Mouse (Mus musculus) neural tube, embryonic 12.5 days (tissue): ENCODE data around the gene Tapt1. TPM values are rescaled to one million over a fixed set of nuclear protein-coding genes. Genes with fewer than 3 reads are reported as not detected.
A peak's percentile ranks its signal among the peaks of the same experiment; 100 is the strongest.

Source experiments
- ATAC-seq: fragments of 200-750 bp; cut with Nextera tagmentation; 2 replicates; pipeline ENCODE4 v1.8.0; 2017; ENCODE audit warnings: low read depth, mild to moderate bottlenecking, moderate TSS enrichment, moderate library complexity; ENCODE audit not compliant: low FRiP score
- H3K27ac ChIP-seq: fragments of 300-500 bp; sonication (generic); 2 replicates; pipeline ENCODE4 v1.5.1; 2016
- H3K27me3 ChIP-seq: fragments of 300-500 bp; sonication (generic); replicated peaks from 2 replicates; pipeline ENCODE4 v1.6.1; 2016; ENCODE audit warnings: mild to moderate bottlenecking
- H3K36me3 ChIP-seq: fragments of 300-500 bp; sonication (generic); 2 replicates; pipeline ENCODE4 v1.6.1; 2016; ENCODE audit warnings: mild to moderate bottlenecking
- H3K4me1 ChIP-seq: fragments of 300-500 bp; sonication (generic); 2 replicates; pipeline ENCODE4 v1.6.1; 2016
- H3K4me2 ChIP-seq: fragments of 300-500 bp; sonication (generic); replicated peaks from 2 replicates; pipeline ENCODE4 v1.6.1; 2016; ENCODE audit warnings: mild to moderate bottlenecking
- H3K4me3 ChIP-seq: fragments of 300-500 bp; sonication (generic); 2 replicates; pipeline ENCODE4 v1.5.1; 2016
- H3K9ac ChIP-seq: fragments of 300-500 bp; sonication (generic); 2 replicates; pipeline ENCODE4 v1.6.1; 2016; ENCODE audit warnings: mild to moderate bottlenecking
- H3K9me3 ChIP-seq: fragments of 300-500 bp; sonication (generic); 2 replicates; pipeline ENCODE4 v1.6.1; 2016; ENCODE audit warnings: mild to moderate bottlenecking
- WGBS: fragments of 180-500 bp; shearing (Covaris S2); methylation state at CpG from one replicate; pipeline ENCODE4 v1.1.7; 2016; 5-methylcytosine and 5-hydroxymethylcytosine counted together
- polyA plus RNA-seq: library from polyadenylated mRNA; unstranded; fragments of >200 nt; fragmentation: Nextera tagmentation; extraction: Ambion mirVana; gene quantifications from 2 replicates; pipeline ENCODE4 v1.2.1, GENCODE M21; 2016

Gene Tapt1
- polyA plus RNA-seq, 1 experiment from 2014 or later = 35.9 TPM

DNA sequence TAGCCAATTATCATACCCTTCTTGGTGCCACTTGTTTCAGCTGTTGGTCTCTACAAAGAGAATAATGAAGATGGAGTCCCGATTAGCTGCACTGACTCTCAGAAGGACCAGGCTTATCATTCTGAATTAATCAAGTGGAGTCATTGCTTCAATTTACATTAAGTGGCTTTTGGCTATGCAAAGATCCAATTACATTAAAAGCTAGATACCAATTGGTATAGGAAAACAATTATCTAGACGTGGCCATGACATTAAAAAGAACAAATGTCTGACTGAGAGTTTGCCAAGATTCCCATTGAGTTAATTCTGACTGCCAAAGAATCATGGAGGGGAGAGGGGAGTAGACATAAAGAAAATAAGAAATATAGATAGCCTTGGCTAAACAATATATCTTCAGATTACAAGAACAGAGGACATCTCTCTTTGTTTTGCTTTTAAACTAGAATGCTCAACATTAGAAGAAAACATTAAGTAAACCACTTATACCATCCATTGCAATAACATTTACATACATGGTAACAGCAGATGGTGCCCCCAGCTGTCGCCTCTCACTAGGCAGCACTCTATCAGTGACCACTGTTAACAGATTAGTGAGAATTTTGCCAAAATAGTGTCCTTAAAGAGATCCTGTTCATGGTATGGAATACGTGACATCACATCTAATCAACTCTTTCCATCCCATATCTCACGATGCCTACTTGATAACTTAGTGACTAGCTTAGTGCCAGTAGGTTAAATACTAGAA lies 24.0 kb upstream of the Tapt1 start:
- no peak for ATAC-seq
- Histone ChIP-seq H3K4me2 (no peak overlapping the region), H3K27ac (no peak overlapping the region), H3K36me3 (no peaks in the 10 kb centered on the region), H3K9me3 (no peaks in the 10 kb centered on the region), H3K4me3 (no peak overlapping the region), H3K27me3 (no peaks in the 10 kb centered on the region), H3K4me1 (no peaks in the 10 kb centered on the region), H3K9ac (no peak overlapping the region)
- 81% methylated on average over 5 of the region's 5 CpGs for WGBS

DNA sequence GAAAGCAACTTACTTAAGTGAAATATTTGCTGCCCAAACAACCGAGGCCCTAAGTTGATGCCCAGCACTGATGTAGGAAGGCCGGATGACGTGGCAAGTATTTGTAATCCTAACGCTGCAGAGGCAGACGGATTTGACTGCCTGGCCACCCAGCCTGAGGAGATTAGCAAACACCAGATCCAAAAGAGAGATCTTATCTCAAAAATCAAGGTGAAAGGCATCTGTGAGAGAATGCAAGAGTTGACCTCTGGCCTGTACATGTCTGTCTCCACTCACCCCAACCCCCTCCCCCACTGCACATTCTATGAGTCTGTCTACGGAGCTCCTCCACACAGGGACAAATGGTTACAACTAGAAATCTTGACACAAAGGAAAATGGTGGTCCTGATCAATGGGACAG lies 22.9 kb upstream of the Tapt1 start:
- Histone ChIP-seq H3K4me3 (no peak overlapping the region), H3K36me3 (no peaks in the 10 kb centered on the region)

DNA sequence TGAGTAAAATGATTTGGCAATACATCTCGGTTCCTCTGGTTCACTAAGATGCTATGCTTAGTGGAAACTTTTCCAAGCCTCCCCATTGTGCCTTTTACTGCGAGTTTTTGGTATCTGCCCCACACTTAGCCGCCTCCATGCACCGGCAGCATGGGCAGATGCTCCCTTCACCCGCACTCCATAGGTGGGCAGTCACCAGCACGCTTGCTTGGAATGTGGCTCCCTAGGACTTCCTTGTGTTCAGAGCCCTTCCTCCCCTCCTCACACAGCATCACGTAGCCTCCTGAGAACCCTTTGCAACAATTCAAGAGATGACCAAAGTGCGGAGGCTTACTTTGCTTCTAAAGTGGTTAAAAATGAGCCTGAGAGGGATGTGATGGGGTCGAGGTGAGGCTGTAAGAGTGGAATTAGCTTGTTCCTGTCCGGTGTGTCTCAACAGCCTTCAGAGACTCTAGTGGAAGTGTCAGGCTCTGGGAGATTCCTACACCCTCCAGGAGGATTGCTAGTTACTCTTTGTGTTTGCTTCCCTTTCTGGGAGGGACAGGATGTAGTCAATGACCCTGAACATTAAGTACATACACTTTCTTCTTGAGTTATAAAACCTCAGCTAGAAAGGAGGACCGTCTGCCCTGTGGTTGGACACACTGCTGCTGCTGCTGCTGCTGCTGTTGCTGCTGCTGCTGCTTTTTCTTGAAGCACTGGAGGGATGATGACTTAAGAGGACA lies 20.2 kb upstream of the Tapt1 start:
- Histone ChIP-seq H3K9ac (no peak overlapping the region), H3K9me3 (no peaks in the 10 kb centered on the region), H3K4me1 (no peaks in the 10 kb centered on the region), H3K27ac (no peak overlapping the region), H3K4me2 (0 out of 2 replicates have a peak overlapping the region, but pooled peaks have one; percentile 2), H3K36me3 (no peaks in the 10 kb centered on the region), H3K27me3 (no peaks in the 10 kb centered on the region), H3K4me3 (no peak overlapping the region)
- ATAC-seq = no peak
- 18% methylated on average over 11 of the region's 11 CpGs for WGBS

More for the DNA sequence above, 22.9 kb upstream of the Tapt1 start:
- H3K27ac ChIP-seq = no peak overlapping the region
- no peak overlapping the region for H3K9ac ChIP-seq
- no peak for ATAC-seq
- no peaks in the 10 kb centered on the region for H3K27me3 ChIP-seq
- 89% methylated on average over 6 of the region's 6 CpGs for WGBS
- no peaks in the 10 kb centered on the region for H3K4me1 ChIP-seq
- H3K9me3 ChIP-seq = no peaks in the 10 kb centered on the region
- no peak overlapping the region for H3K4me2 ChIP-seq

DNA sequence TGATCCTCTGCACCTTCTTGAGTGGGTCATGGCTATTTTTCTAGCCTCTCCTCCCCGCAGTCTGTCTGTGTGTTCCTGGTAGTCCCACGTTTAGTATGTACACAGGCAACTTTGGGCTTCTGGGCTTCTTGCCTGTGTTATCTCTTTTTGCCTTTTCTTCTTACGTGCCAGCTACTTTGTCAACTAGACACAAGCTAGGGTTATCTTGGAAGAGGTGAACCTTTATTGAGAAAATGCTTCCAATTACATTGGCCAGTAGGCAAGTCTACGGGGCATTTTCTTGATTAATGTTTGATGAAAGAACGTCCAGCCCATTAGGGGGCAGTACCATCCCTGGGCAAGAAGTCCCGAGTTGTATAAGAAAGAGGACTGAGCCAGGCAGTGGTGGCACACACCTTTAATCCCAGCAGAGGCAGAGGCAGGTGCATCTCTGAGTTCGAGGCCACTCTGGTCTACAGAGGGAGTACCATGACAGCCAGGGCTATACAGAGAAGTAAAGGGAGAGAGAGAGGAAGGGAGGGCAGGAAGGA lies 18.5 kb upstream of the Tapt1 start:
- no peak for ATAC-seq
- Histone ChIP-seq H3K4me3 (no peak overlapping the region), H3K9ac (no peak overlapping the region), H3K4me2 (no peak overlapping the region), H3K27ac (no peak overlapping the region), H3K36me3 (no peaks in the 10 kb centered on the region), H3K4me1 (no peaks in the 10 kb centered on the region), H3K27me3 (no peaks in the 10 kb centered on the region), H3K9me3 (no peaks in the 10 kb centered on the region)
- WGBS = 76% methylated on average over 7 of the region's 7 CpGs

DNA sequence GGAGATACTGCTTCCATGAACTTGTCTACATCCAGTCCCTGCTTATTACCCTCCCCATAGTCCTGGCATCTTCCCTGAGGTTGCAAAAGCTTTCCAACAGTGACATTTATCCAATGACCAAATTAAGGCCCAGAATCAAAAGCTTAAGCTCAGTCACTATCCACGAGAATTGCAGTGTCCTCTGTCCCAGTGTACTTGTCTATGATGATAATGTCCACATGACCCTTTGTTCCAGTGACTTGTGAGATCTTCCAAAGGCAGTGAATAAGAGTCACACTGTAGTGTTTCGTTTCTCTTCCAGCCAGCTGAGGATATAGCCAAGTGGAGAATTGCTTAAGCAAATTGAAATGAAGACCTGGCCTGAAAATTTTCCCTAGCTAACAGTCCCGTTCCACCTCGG lies 16.4 kb upstream of the Tapt1 start:
- no peaks in the 10 kb centered on the region for H3K9me3 ChIP-seq
- 88% methylated on average over 4 of the region's 4 CpGs for WGBS
- H3K27me3 ChIP-seq = no peaks in the 10 kb centered on the region

DNA sequence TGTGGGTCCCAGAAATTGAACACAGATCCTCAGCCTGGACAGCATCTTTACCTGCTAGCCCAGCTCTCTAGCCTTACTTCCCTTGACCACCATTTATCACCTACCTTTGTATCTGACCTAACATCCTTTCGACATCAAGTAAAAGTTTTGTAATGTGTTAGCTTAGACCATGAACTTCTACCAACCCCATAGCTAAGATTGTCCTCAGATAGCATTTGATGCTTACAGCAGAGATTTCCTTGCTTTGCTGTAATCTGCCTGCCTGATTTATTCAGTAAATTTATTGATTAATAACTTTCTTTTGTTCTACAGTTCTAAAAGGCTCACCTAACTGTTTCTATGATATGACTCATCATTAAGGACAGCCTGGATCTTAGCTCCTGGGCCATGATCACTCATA lies 15.3 kb upstream of the Tapt1 start:
- no peak for ATAC-seq
- 98% methylated on average over 1 of the region's 1 CpGs for WGBS
- H3K9ac ChIP-seq = no peak overlapping the region
- no peak overlapping the region for H3K4me3 ChIP-seq
- H3K4me1 ChIP-seq = no peaks in the 10 kb centered on the region
- H3K9me3 ChIP-seq = no peaks in the 10 kb centered on the region
- no peaks in the 10 kb centered on the region for H3K36me3 ChIP-seq
- H3K27ac ChIP-seq = no peak overlapping the region
- no peaks in the 10 kb centered on the region for H3K27me3 ChIP-seq
- no peak overlapping the region for H3K4me2 ChIP-seq

More for the DNA sequence above, 16.4 kb upstream of the Tapt1 start:
- Histone ChIP-seq H3K27ac (no peak overlapping the region), H3K4me3 (no peak overlapping the region), H3K4me2 (no peak overlapping the region), H3K36me3 (no peaks in the 10 kb centered on the region), H3K4me1 (no peaks in the 10 kb centered on the region), H3K9ac (no peak overlapping the region)
- ATAC-seq = no peak

DNA sequence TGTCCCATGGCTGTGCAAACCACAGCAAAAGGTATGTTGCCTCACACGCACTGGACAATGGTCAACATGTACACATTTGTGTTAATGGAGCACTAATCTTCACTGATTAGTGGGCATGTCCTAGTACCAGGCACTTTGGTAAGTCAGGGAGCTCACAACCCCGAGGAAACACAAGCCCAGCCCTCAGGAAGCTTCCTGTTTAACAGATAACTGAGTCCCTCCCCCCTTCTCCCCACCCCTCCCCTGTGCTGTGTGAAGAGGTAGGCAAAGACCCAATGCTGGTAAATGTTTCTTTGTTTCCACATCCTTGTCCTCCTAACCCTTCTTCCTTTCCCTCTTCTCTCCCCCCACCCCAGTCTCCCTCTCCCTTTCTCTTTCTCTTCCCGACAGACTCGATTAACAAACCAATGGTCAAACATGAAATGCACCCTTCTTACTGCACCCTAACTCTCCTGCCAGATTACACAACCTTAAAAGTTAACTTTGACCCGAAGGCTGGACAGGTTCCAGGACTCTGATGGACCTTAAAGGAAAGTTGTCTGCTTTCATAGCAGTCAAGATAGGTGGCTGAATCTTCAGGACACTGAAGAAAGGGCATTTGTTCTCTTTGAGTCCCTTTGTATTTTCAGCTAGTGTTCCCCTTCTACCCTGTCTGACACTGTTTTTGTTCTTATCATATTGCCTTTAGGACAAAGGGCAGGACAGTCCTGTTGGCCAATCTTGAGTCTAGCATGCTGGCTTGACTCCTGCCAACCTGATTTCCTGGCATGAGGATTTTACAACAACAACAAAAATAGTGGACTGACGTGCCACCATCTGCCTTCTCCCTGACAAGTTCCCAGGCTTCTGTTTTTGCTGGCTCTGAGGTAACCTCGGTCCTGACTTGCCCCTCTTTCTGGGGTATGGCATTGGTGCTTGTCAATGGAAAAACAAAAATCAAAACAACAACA lies 13.0 kb upstream of the Tapt1 start:
- ATAC-seq = no peak
- H3K27ac ChIP-seq = no peak overlapping the region
- no peaks in the 10 kb centered on the region for H3K4me1 ChIP-seq
- no peak overlapping the region for H3K9ac ChIP-seq
- no peaks in the 10 kb centered on the region for H3K9me3 ChIP-seq
- H3K36me3 ChIP-seq = no peaks in the 10 kb centered on the region
- H3K4me2 ChIP-seq = no peak overlapping the region
- WGBS = 70% methylated on average over 7 of the region's 7 CpGs
- H3K27me3 ChIP-seq = no peaks in the 10 kb centered on the region
- no peak overlapping the region for H3K4me3 ChIP-seq

DNA sequence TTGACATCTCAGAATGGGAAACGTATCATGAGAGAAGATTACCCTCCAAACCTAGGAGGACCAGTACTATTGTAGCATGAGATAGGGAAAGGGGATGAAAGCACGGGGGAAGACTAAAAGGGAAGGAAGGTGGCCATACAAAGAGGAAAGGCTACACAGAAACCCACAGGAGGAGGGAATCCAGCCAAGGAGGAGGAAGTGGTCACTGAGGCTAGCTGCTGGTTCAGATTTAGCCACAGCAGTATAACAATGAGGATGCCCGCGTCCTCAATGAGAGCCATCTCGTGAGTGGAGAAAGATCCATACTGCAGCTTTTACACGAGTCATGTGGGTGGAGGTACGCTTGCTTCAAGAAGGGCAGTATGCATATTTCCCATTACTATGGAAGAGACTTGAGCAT lies 11.8 kb upstream of the Tapt1 start:
- Histone ChIP-seq H3K27ac (no peak overlapping the region), H3K9me3 (no peaks in the 10 kb centered on the region), H3K4me3 (no peak overlapping the region), H3K4me2 (no peak overlapping the region), H3K27me3 (no peaks in the 10 kb centered on the region), H3K36me3 (no peaks in the 10 kb centered on the region), H3K9ac (no peak overlapping the region), H3K4me1 (no peaks in the 10 kb centered on the region)
- ATAC-seq = no peak
- WGBS = 89% methylated on average over 7 of the region's 7 CpGs

DNA sequence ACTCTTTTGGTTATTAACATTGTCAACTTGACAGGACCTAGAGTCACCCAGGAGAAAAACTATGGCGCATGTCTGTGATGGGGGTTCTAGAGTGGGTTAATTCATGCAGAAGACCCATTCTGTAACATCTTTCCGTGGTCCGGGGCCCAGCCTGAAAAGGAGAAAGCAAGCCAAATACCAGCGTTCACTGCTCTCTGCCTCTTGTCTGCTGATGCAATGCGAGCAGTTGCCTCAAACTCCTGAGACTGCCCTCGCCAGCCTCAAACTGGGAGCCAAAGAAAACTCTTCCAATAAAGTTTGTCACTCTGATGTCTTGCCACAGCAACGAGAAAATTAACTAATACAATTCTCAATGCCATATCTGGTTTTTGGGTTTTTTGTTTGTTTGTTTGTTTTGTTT lies 8.2 kb upstream of the Tapt1 start:
- no peak overlapping the region for H3K9ac ChIP-seq
- H3K27ac ChIP-seq = no peak overlapping the region
- H3K4me1 ChIP-seq = no peaks in the 10 kb centered on the region
- H3K4me2 ChIP-seq = no peak overlapping the region
- H3K27me3 ChIP-seq = no peaks in the 10 kb centered on the region
- ATAC-seq = no peak
- H3K4me3 ChIP-seq = no peak overlapping the region
- H3K36me3 ChIP-seq = no peaks in the 10 kb centered on the region
- H3K9me3 ChIP-seq = no peaks in the 10 kb centered on the region
- WGBS = 91% methylated on average over 7 of the region's 7 CpGs

DNA sequence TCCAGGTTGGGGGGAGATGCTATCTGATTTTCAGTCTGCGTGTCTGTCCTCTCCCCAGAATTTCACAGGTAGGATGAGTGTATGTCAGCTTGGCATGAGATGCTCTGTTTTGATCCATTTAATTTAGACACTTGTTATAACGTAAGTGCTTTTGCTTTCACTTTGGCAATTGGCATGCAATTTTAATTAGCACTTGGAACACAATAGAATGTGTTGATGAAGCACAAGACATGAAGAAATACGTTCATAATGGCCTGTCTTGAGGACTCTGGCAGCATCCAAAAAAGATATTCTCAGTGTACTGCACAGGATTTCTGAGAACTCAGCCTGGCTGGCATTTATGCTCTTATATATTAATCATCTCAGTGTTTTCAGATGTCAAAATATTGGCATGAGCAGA lies 7.5 kb upstream of the Tapt1 start:
- 93% methylated on average over 3 of the region's 3 CpGs for WGBS
- no peaks in the 10 kb centered on the region for H3K36me3 ChIP-seq
- H3K4me1 ChIP-seq = no peaks in the 10 kb centered on the region
- no peak overlapping the region for H3K4me3 ChIP-seq
- no peaks in the 10 kb centered on the region for H3K27me3 ChIP-seq
- ATAC-seq = no peak
- H3K9ac ChIP-seq = no peak overlapping the region
- no peaks in the 10 kb centered on the region for H3K9me3 ChIP-seq
- H3K4me2 ChIP-seq = no peak overlapping the region
- no peak overlapping the region for H3K27ac ChIP-seq

DNA sequence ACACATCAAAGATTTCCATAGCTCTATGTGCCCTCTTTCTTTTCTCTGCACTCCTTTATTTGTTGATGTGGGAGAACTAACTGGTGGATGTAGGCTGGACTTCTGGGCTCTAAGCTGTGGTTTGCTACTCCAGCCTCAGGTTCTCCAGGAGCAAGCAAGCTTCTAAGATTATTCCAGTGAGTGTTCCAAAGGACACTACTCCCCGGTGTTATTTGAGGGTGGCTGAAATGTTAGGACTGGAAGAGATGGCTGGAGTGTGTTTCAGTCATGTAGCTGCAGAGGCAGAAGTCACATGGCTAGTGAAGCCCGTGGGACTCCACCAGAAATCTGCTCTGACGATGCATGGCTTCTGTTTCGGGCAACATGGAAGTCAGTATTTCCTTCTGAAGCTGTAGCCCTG lies 2.3 kb upstream of the Tapt1 start:
- Histone ChIP-seq H3K9me3 (no peaks in the 10 kb centered on the region), H3K4me3 (no peak overlapping the region), H3K4me1 (peaks cover 16% of the 10 kb centered on the region), H3K36me3 (no peaks in the 10 kb centered on the region), H3K4me2 (no peak overlapping the region), H3K27ac (no peak overlapping the region), H3K27me3 (no peaks in the 10 kb centered on the region), H3K9ac (no peak overlapping the region)
- ATAC-seq = no peak
- WGBS = 82% methylated on average over 4 of the region's 4 CpGs

DNA sequence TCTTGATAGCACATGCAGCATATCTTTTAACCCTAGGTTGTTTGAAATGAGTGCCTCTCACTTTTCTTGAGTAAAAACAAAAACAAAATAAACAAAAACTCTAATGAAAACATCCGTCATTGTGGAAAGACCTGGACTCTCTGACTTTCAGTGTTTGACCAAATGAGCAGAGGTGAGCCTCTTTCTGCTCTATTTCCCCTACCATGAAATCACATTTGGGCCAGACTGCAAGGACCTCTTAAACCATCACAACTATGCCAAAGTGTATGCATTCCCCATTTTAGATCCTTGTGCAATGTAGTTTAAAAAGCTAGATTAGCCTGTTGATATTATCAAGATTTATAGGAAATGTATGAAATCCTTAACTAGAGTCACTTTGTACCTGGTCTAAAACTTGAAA lies 1.9 kb upstream of the Tapt1 start:
- 71% methylated on average over 1 of the region's 1 CpGs for WGBS
- Histone ChIP-seq H3K36me3 (no peaks in the 10 kb centered on the region), H3K27ac (no peak overlapping the region), H3K4me2 (no peak overlapping the region), H3K9me3 (no peaks in the 10 kb centered on the region), H3K9ac (no peak overlapping the region), H3K4me3 (no peak overlapping the region), H3K27me3 (no peaks in the 10 kb centered on the region), H3K4me1 (peaks cover 16% of the 10 kb centered on the region)
- no peak for ATAC-seq
